Mouse (Mus musculus) heart, adult 2 months (tissue): Measurements from ENCODE around the gene Cpn1. TPM values are rescaled to one million over a fixed set of nuclear protein-coding genes. Genes with fewer than 3 reads are reported as not detected.

Experiments
- DNase-seq, 2 experiments: peaks; one replicate each; pipeline ENCODE4 v3.0.0; 2021
- H3K27ac ChIP-seq: fragments of 200-600 bp; 2 replicates; pipeline ENCODE4 v1.8.1; 2022
- H3K27me3 ChIP-seq: fragments of 200-500 bp; 2 replicates; pipeline ENCODE4 v1.6.1; 2012; ENCODE audit warnings: mild to moderate bottlenecking, low read length, inconsistent platforms, mixed read lengths; ENCODE audit not compliant: control insufficient read depth, insufficient read depth
- H3K36me3 ChIP-seq: fragments of 200-500 bp; 2 replicates; pipeline ENCODE4 v1.6.1; 2012; ENCODE audit warnings: low read length, inconsistent platforms; ENCODE audit not compliant: control insufficient read depth, insufficient read depth
- H3K4me1 ChIP-seq: fragments of 200-500 bp; 2 replicates; pipeline ENCODE4 v1.6.1; 2011; ENCODE audit warnings: low read length; ENCODE audit not compliant: control insufficient read depth, insufficient read depth
- H3K4me3 ChIP-seq: fragments of 200-600 bp; 2 replicates; pipeline ENCODE4 v1.8.1; 2022
- H3K79me2 ChIP-seq: fragments of 200-500 bp; replicated peaks from 2 replicates; pipeline ENCODE4 v1.6.1; 2012; ENCODE audit warnings: mild to moderate bottlenecking, inconsistent platforms, low read length, moderate library complexity, mixed read lengths; ENCODE audit not compliant: control insufficient read depth, insufficient read depth
- H3K9ac ChIP-seq: fragments of 200-500 bp; 2 replicates; pipeline ENCODE4 v1.6.1; 2012; ENCODE audit warnings: low read depth, mild to moderate bottlenecking, control low read depth, inconsistent platforms, low read length, mixed read lengths
- CTCF ChIP-seq: fragments of 200-600 bp; IDR thresholded peaks from 2 replicates; pipeline ENCODE4 v1.8.1; 2022; ENCODE audit warnings: antibody characterized with exemption, mild to moderate bottlenecking, moderate library complexity
- EP300 ChIP-seq: fragments of 200-500 bp; IDR thresholded peaks from 2 replicates; pipeline ENCODE4 v1.6.1; 2011; ENCODE audit warnings: low read depth, low read length, control low read depth; ENCODE audit not compliant: insufficient read depth
- POLR2A ChIP-seq: fragments of 200-500 bp; IDR thresholded peaks from 2 replicates; pipeline ENCODE4 v1.6.1; 2011; ENCODE audit warnings: mild to moderate bottlenecking, low read depth, low read length, control low read depth; ENCODE audit not compliant: insufficient read depth
- WGBS: fragments of 180-500 bp; shearing (Covaris S2); methylation state at CpG from one replicate; pipeline ENCODE4 v1.1.7; 2018; 5-methylcytosine and 5-hydroxymethylcytosine counted together
- intact Hi-C: fragments of 180-260 bp; cut with DNase I; formaldehyde crosslinking; loops from one replicate; pipeline ENCODE4 v1.15.1; 2025
- long read RNA-seq: library from polyadenylated mRNA; stranded (forward); transcript quantifications from one replicate; pipeline ENCODE4 v2.0.0, GENCODE M21; 2021
- polyA plus RNA-seq: library from polyadenylated mRNA; depleted of rRNA; stranded (reverse); fragments of >200 nt; gene quantifications from 2 replicates; pipeline ENCODE4 v1.2.3, GENCODE M21; 2012; rRNA removed
- total RNA-seq, 2 experiments: library from RNA; stranded (reverse); gene quantifications; 2 replicates each; pipeline ENCODE4 v1.2.3; 2021

The Cpn1 gene
- total RNA-seq (under 1 TPM in 1 of 2 experiments, not detected in 1; 0.31 TPM), polyA plus RNA-seq (0.18 and 0.47 TPM in 2 replicates)
- long read RNA-seq, result 0 reads

GRCm38 (mm10) chr19:43986069-43986794 is at the start of gene Cpn1:
TSS of gene Cpn1 (minus strand) at chr19:43986556.
- intact Hi-C loops, result no loop called here
- Histone ChIP-seq H3K36me3 (no peaks in the 10 kb centered on the region), H3K27me3 (peaks cover 3% of the 10 kb centered on the region), H3K9ac (no peak within 1 kb of the TSS), H3K4me1 (no peaks in the 10 kb centered on the region), H3K79me2 (no peaks in the 10 kb centered on the region), H3K27ac (no peak within 1 kb of the TSS), H3K4me3 (no peak within 1 kb of the TSS)
- 25% methylated on average over 30 of the region's 30 CpGs for WGBS
- DNase-seq, result no peak
- no peak for TF ChIP-seq CTCF

GRCm38 (mm10) chr19:44033396-44033795 is 47.0 kb upstream of the Cpn1 start:
- no peaks in the 10 kb centered on the region for H3K36me3 ChIP-seq
- no peaks in the 10 kb centered on the region for H3K27me3 ChIP-seq
- no peak for DNase-seq
- H3K4me1 ChIP-seq, result no peaks in the 10 kb centered on the region
- TF ChIP-seq CTCF (no peak), EP300 (no peak), POLR2A (no peak)
- 94% methylated on average over 5 of the region's 5 CpGs for WGBS
- H3K79me2 ChIP-seq, result no peaks in the 10 kb centered on the region
- H3K27ac ChIP-seq, result no peak overlapping the region
- intact Hi-C loops, result no loop called here
- H3K4me3 ChIP-seq, result no peak overlapping the region
- no peak overlapping the region for H3K9ac ChIP-seq

- DNase-seq, result no peak
- TF ChIP-seq POLR2A (no peak), EP300 (no peak), CTCF (no peak)
- WGBS, result 91% methylated on average over 11 of the region's 11 CpGs
Measured at GRCm38 (mm10) chr19:44032046-44032744, 45.8 kb upstream of the Cpn1 start.

GRCm38 (mm10) chr19:44030024-44030423 is 43.7 kb upstream of the Cpn1 start:
- Histone ChIP-seq H3K36me3 (no peaks in the 10 kb centered on the region), H3K79me2 (no peaks in the 10 kb centered on the region), H3K27ac (no peak overlapping the region), H3K4me3 (no peak overlapping the region), H3K4me1 (no peaks in the 10 kb centered on the region), H3K27me3 (no peaks in the 10 kb centered on the region), H3K9ac (no peak overlapping the region)
- DNase-seq, result no peak
- TF ChIP-seq CTCF (no peak), POLR2A (no peak), EP300 (no peak)
- intact Hi-C loops, result no loop called here
- 81% methylated on average over 5 of the region's 5 CpGs for WGBS

More at GRCm38 (mm10) chr19:44032046-44032744, 45.8 kb upstream of the Cpn1 start:
- intact Hi-C loops, result no loop called here
- Histone ChIP-seq H3K36me3 (no peaks in the 10 kb centered on the region), H3K79me2 (no peaks in the 10 kb centered on the region), H3K27me3 (no peaks in the 10 kb centered on the region), H3K4me3 (no peak overlapping the region), H3K4me1 (no peaks in the 10 kb centered on the region), H3K9ac (no peak overlapping the region), H3K27ac (no peak overlapping the region)

GRCm38 (mm10) chr19:44028972-44029371 is 42.6 kb upstream of the Cpn1 start, which contains the start of gene Cyp2c23:
TSS of gene Cyp2c23 (minus strand) at chr19:44029208.
- no peak within 1 kb of the TSS for H3K9ac ChIP-seq
- no peak within 1 kb of the TSS for H3K27ac ChIP-seq
- H3K4me3 ChIP-seq, result no peak within 1 kb of the TSS
- intact Hi-C loops, result no loop called here
- WGBS, result 66% methylated on average over 8 of the region's 8 CpGs
- no peaks in the 10 kb centered on the region for H3K36me3 ChIP-seq
- H3K79me2 ChIP-seq, result no peaks in the 10 kb centered on the region
- H3K4me1 ChIP-seq, result no peaks in the 10 kb centered on the region
- TF ChIP-seq CTCF (no peak), EP300 (no peak), POLR2A (no peak)
- no peaks in the 10 kb centered on the region for H3K27me3 ChIP-seq
- no peak for DNase-seq

GRCm38 (mm10) chr19:44026956-44027530 is 40.7 kb upstream of the Cpn1 start:
- Histone ChIP-seq H3K36me3 (no peaks in the 10 kb centered on the region), H3K79me2 (no peaks in the 10 kb centered on the region), H3K4me1 (no peaks in the 10 kb centered on the region), H3K9ac (no peak overlapping the region), H3K4me3 (no peak overlapping the region), H3K27me3 (no peaks in the 10 kb centered on the region), H3K27ac (no peak overlapping the region)
- intact Hi-C loops, result no loop called here
- no peak for TF ChIP-seq EP300
- no peak for TF ChIP-seq CTCF
- no peak for TF ChIP-seq POLR2A
- 61% methylated on average over 8 of the region's 8 CpGs for WGBS
- DNase-seq, result no peak
